Mouse (Mus musculus) liver, adult 2 months (tissue): ENCODE results near the gene Ldlrad3. TPM values are rescaled to one million over a fixed set of nuclear protein-coding genes. Genes with fewer than 3 reads are reported as not detected.

Experiments
- DNase-seq: peaks from one replicate; pipeline ENCODE4 v3.0.0-alpha.2; 2011; ENCODE audit warnings: low read depth, low spot score; ENCODE audit errors: extremely low read depth
- H3K27ac ChIP-seq: fragments of 200-500 bp; replicated peaks from 2 replicates; pipeline ENCODE4 v1.5.1; 2012; ENCODE audit warnings: low read depth, mild to moderate bottlenecking, control low read depth, inconsistent platforms, low read length; ENCODE audit not compliant: insufficient read depth
- H3K27me3 ChIP-seq: fragments of 200-500 bp; 2 replicates; pipeline ENCODE4 v1.6.1; 2012; ENCODE audit warnings: mild to moderate bottlenecking, moderate library complexity, low read length, inconsistent platforms; ENCODE audit not compliant: control insufficient read depth, insufficient read depth
- H3K36me3 ChIP-seq: fragments of 200-500 bp; 2 replicates; pipeline ENCODE4 v1.6.1; 2012; ENCODE audit warnings: low read length, inconsistent platforms; ENCODE audit not compliant: control insufficient read depth, insufficient read depth
- H3K4me1 ChIP-seq: fragments of 200-500 bp; 2 replicates; pipeline ENCODE4 v1.6.1; 2011; ENCODE audit warnings: low read length; ENCODE audit not compliant: control insufficient read depth, insufficient read depth
- H3K4me3 ChIP-seq: fragments of 200-500 bp; 2 replicates; pipeline ENCODE4 v1.5.1; 2011; ENCODE audit warnings: low read depth, mild to moderate bottlenecking, control low read depth, low read length, moderate library complexity; ENCODE audit not compliant: insufficient read depth
- H3K79me2 ChIP-seq: fragments of 200-500 bp; 2 replicates; pipeline ENCODE4 v1.6.1; 2012; ENCODE audit warnings: inconsistent platforms, mild to moderate bottlenecking, low read length, moderate library complexity; ENCODE audit not compliant: control insufficient read depth, insufficient read depth
- H3K9ac ChIP-seq: fragments of 200-500 bp; 2 replicates; pipeline ENCODE4 v1.6.1; 2012; ENCODE audit warnings: low read depth, mild to moderate bottlenecking, control low read depth, inconsistent platforms, low read length
- CTCF ChIP-seq: fragments of 200-500 bp; IDR thresholded peaks from 2 replicates; pipeline ENCODE4 v1.5.1; 2011; ENCODE audit warnings: low read depth, low read length, control low read depth
- POLR2A ChIP-seq: fragments of 200-500 bp; IDR thresholded peaks from 2 replicates; pipeline ENCODE4 v1.6.1; 2011; ENCODE audit warnings: low read length, control low read depth; ENCODE audit not compliant: insufficient read depth; ENCODE audit errors: extremely low read depth
- WGBS: fragments of 180-500 bp; shearing (Covaris S2); methylation state at CpG from one replicate; pipeline ENCODE4 v1.1.7; 2018; 5-methylcytosine and 5-hydroxymethylcytosine counted together
- polyA plus RNA-seq: library from polyadenylated mRNA; depleted of rRNA; stranded (reverse); fragments of >200 nt; gene quantifications from 2 replicates; pipeline ENCODE4 v1.2.3, GENCODE M21; 2012
- total RNA-seq: library from RNA; depleted of rRNA; stranded (reverse); fragments of >200 nt; gene quantifications from 2 replicates; pipeline ENCODE4 v1.2.3, GENCODE M21; 2014

Ldlrad3 gene
- total and polyA plus RNA-seq, 2 experiments: 2.8 to 4.5 TPM

DNA sequence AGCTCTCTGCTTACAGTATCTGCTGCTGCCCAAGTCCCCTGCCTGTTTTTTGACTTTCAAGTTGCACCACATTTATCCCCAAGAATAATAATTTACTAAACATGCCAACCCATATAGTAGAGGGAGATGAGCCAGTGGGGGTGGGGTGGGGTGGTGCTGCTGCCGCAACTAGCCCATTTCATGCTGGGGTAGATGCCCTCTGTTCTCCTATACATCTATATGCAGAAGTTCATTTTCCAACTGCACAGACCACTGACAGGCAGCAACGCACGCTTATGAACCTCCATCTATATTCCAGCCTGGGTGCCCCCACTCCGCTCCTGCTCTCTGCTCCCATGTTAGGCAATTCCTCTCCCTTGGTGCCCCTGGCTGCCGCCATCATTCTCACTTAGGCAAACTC, 145.7 kb downstream of the Ldlrad3 start:
- no peak for DNase-seq
- H3K4me3 ChIP-seq: no peak overlapping the region
- WGBS: over 99% methylated on average over 5 of the region's 5 CpGs
- no peaks in the 10 kb centered on the region for H3K27me3 ChIP-seq
- TF ChIP-seq POLR2A (no peak), CTCF (no peak)
- no peaks in the 10 kb centered on the region for H3K79me2 ChIP-seq
- no peaks in the 10 kb centered on the region for H3K4me1 ChIP-seq
- H3K27ac ChIP-seq: no peak overlapping the region
- H3K9ac ChIP-seq: no peak overlapping the region
- no peaks in the 10 kb centered on the region for H3K36me3 ChIP-seq

GRCm38 (mm10) chr2:102040011-102040410, 146.2 kb downstream of the Ldlrad3 start:
- no peak overlapping the region for H3K4me3 ChIP-seq
- 82% methylated on average over 2 of the region's 2 CpGs for WGBS
- H3K4me1 ChIP-seq: no peaks in the 10 kb centered on the region
- H3K9ac ChIP-seq: no peak overlapping the region
- H3K36me3 ChIP-seq: no peaks in the 10 kb centered on the region
- DNase-seq: no peak
- no peak for TF ChIP-seq POLR2A
- H3K27me3 ChIP-seq: no peaks in the 10 kb centered on the region
- no peaks in the 10 kb centered on the region for H3K79me2 ChIP-seq
- H3K27ac ChIP-seq: no peak overlapping the region

DNA sequence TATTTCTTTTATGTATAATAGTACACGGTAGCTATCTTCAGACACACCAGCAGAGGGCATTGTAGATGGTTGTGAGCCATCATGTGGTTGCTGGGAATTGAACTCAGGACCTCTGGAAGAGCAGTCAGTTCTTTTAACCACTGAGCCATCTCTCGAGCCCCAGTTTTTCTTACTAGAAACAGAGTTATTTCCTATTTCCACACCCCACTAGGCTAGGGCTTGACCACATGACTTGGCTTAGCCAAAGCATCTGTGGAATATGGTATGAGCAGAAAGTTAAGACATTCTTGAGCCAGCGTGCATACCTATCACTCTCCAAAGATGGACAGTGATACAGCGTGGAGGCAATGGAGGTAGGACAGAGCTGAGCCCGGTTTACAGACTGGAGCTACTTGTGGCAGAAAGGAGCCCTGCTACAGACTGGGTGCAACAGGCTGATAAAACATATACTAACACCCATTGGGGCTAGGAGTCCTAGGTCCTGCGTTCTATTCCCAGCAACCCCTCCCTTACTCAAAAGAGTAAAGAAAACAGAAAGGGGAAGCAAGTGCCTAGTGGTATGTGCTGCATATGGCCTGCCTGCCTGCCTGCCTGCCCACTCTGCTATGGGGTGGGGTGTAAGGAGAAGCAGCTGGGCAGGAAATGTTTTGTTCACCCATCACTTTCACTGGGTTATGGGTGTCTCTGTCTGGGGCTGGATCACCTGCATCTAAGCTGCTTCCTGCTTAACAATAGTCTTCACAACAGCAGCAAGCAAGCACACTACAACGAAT, 147.1 kb downstream of the Ldlrad3 start:
- H3K9ac ChIP-seq: no peak overlapping the region
- 92% methylated on average over 7 of the region's 7 CpGs for WGBS
- DNase-seq: no peak
- H3K79me2 ChIP-seq: no peaks in the 10 kb centered on the region
- no peaks in the 10 kb centered on the region for H3K27me3 ChIP-seq
- no peaks in the 10 kb centered on the region for H3K4me1 ChIP-seq
- H3K27ac ChIP-seq: no peak overlapping the region
- H3K36me3 ChIP-seq: no peaks in the 10 kb centered on the region
- no peak overlapping the region for H3K4me3 ChIP-seq
- no peak for TF ChIP-seq POLR2A
- TF ChIP-seq CTCF: no peak

- Histone ChIP-seq H3K36me3 (no peaks in the 10 kb centered on the region), H3K79me2 (no peaks in the 10 kb centered on the region), H3K4me3 (no peak overlapping the region), H3K4me1 (no peaks in the 10 kb centered on the region), H3K9ac (no peak overlapping the region), H3K27ac (no peak overlapping the region), H3K27me3 (no peaks in the 10 kb centered on the region)
- TF ChIP-seq POLR2A (no peak), CTCF (no peak)
- 42% methylated on average over 10 of the region's 10 CpGs for WGBS
- DNase-seq: peak; percentile 58
Measured at GRCm38 (mm10) chr2:102038229-102038894, 147.8 kb downstream of the Ldlrad3 start.

DNA sequence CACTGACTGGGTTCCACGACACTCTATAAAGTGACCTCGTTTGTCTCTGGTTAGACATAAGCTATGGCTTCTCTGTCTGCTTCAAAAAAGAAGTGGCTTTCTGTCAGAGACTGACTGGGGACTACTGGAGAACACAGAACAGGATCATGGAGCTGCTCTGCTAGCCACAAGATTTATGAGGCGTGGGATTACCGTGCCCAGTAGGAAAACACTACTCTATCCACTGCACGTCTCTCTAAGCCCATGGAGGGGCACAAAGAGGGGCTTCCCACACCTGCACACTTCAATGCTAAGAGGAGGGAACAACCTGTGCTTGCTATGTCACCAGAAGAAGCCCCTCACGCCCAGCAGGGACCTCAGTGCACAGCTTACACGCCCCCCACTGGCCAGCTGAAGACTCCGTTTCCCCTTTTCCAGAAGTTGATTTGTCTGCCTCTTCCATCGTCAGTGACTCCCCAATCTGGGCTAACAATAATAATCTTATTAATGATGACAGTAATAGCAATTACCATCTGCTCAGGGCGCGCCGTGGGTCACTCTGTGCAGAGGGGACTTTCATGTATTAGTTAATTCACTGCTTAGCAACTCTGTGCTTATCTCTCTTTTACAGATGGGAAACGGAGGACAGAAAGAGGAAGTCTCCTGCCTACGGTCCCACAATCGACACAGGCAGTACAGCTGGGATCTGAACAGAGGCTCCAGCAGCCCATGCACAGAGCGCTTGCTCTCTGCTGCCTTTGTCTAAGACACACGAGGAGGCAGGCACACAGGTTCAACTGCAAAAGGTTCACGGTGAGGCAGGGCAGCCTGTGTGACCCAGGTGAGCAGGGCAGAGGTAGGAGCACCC, 149.3 kb downstream of the Ldlrad3 start:
- Histone ChIP-seq H3K4me3 (0 out of 2 replicates have a peak overlapping the region, but pooled peaks have one; percentile 2), H3K27me3 (no peaks in the 10 kb centered on the region), H3K9ac (no peak overlapping the region), H3K27ac (no peak overlapping the region), H3K36me3 (no peaks in the 10 kb centered on the region), H3K79me2 (no peaks in the 10 kb centered on the region), H3K4me1 (no peaks in the 10 kb centered on the region)
- DNase-seq: no peak
- 70% methylated on average over 18 of the region's 18 CpGs for WGBS
- no peak for TF ChIP-seq CTCF
- TF ChIP-seq POLR2A: no peak
